Mouse (Mus musculus) frontal cortex, postnatal 36 days (tissue): ENCODE measurements around the gene Olfr136.

Experiments used
- DNase-seq, 2 experiments: peaks; one replicate each; pipeline ENCODE4 v3.0.0; 2022; ENCODE audit warnings: low spot score in 2 of 2

Olfr136 gene

GRCm38 (mm10) chr17:38329531-38329930 lies at the start of gene Olfr136:
Olfr136 (plus strand) TSS chr17:38329831.
- DNase-seq: no peak

GRCm38 (mm10) chr17:38307470-38307869 lies 22.2 kb upstream of the Olfr136 start, which contains the start of gene Olfr137:
Olfr137 (minus strand) TSS chr17:38307570.
- DNase-seq: no peak
